Mouse (Mus musculus) urinary bladder, postnatal 36 days (tissue): ENCODE data around the gene Gpank1.
A peak's percentile ranks its signal among the peaks of the same experiment; 100 is the strongest.
"Not testable (repeated sequence)": the region's sequence is repeated elsewhere in the genome, so short reads cannot be mapped to it uniquely, and the experiment has no call there.

Experiments used
- DNase-seq, 2 experiments: peaks; one replicate each; pipeline ENCODE4 v3.0.0; 2022; ENCODE audit warnings: low spot score in 2 of 2, mixed read lengths in 1 of 2

The Gpank1 gene

DNA sequence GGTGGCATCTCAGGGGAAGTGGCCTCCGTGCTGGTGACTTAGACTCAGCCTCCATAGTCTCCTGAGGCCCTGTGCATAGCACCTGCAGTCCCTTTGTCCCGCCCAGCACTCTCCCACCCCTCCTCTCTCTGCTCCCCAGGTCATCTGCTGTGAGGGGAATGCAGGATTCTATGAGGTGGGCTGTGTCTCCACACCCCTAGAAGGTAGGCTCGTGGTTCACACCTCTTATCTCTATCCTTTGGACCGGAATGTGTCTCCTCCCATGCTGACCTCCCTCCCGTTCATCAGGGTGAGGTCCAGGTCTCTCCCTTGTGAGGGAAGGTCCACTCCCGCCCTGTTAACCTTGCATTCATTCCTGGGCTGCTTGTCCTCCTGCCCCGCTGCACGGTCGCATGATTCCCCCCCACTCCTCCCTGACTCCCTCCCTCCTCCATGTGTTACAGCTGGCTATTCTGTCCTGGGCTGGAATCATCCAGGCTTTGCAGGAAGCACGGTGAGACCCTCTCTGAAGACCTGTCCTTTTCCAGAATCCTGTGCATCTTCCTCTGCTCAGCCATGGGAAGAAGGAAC, 21.0 kb upstream of the Gpank1 start:
- DNase-seq = no peak

DNA sequence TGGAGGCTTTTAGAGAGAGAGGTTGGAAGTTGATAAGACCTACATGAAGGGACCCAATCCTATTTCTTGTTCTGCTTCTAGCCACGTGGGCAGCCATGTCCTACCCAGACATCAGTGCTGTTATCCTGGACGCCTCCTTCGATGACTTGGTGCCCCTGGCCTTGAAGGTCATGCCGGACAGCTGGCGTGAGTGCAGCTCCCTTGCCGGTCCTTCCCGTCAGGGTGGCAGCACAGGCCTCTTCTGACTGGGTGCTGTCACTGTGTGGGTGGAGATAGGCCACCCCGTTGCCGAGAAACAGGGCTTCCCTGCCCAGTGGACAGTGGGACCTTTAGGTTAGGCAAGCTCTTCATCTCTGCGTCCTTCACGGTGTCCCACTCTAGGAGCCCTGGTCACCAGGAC, 20.1 kb upstream of the Gpank1 start:
- no peak for DNase-seq

DNA sequence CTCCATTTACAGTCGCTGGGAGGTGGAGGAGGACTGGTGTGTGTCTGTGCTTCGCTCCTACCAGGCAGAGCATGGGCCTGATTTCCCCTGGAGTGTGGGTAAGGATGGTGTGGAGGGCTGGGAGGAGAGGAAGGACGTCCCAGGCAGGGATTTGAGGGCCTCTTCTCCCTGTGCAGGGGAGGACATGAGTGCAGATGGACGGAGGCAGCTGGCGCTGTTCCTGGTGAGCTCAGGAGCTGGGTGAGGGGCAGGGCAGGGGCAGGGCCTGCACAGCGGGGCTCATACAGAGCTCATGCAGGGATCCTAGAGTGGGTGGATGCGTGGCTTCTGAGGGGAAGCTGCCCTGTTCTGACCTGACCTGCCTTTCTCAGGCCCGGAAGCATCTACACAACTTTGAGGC, 19.0 kb upstream of the Gpank1 start:
- DNase-seq = no peak

DNA sequence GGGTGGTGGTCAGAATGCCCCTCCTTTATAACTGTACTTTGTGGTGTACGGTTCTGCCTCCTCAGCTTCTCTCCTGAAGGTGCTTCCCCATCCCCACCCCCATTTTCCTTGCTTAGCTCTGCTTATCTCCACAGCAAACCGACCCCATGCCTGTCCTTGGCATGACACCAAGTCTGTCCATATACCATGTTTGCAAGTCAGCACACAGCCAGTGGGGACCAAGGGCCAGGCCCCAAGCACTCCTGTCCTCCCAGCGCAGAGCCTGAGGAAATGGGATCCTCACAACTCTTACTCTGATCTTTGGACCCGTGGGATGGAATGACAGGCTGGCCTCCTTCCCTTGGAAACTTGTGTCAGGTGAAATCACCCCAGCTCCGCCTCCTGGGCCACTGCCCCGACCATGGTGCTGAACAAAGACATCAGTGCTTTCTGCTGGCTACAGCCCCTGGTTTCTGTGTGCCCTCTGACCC, 18.0 kb upstream of the Gpank1 start:
- no peak for DNase-seq

DNA sequence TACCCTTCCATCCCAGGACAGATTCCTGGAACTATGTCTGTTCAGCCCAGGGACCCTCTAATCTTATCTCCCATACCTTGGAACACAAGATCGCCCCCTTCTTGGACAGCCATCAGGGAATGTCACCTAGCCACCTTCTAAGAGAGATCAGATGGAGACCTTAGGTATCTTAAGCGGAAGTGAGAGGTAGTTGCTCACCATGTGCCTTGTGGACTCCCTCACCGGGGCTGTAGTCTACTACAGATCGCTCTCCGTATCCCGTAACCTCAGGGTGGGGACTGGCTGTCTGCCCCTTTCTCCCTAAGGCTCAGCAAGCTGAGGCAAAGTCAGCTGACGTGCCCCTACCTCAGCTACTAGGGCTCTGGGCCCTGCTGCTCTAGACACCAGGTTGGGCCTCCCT, 17.2 kb upstream of the Gpank1 start:
- DNase-seq = no peak

DNA sequence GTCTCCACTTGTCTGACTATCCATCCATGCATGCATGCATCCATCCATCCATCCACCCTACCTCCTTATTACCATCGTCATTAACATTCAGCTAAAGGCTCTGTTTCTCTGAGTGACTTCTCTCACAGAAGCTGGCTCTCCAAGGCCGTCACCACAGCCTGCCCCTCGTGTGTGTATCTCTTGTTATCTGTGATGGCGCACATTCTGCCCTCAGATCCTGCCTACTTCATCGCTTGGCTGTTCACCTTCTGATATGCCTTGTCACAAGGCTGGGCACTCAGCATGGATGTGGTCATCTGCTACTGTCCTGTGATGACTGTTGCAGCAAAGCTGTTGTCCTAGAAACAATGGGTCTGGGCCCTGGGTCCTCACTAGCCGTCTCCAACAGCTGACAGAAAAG, 16.5 kb upstream of the Gpank1 start:
- no peak for DNase-seq

DNA sequence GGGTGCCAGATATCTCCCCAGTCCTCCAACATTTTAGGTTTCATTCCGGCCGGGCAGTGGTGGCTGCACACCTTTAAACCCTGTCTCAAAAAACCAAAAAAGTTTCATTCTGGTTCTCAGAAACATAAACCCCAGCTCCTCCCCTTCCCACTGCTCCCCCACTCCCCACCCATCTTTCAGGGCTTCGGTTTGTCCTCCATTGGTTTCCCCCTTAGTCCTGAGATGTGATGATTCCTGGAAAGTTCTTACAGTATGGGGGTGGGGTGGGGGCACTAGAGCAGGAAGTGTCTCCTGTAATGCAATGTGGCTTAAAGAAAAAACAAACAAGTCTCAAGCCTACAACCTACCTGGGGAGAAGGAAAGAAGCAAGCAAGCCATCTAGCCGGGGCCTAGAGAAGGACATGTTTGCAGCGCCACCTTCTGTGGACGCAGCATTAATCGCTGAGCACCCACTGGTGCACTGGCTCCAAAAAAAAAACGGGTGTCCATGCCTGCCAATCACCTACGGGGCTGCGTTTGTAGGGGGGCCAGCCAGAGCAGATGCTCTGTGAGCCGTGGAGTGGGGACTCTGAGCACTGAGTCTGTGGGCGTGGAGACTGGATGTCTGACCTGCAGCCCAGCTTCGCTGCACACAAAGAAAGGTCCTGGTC, 15.4 kb upstream of the Gpank1 start:
- peak in 1 of 2 experiments; percentile 34 for DNase-seq

DNA sequence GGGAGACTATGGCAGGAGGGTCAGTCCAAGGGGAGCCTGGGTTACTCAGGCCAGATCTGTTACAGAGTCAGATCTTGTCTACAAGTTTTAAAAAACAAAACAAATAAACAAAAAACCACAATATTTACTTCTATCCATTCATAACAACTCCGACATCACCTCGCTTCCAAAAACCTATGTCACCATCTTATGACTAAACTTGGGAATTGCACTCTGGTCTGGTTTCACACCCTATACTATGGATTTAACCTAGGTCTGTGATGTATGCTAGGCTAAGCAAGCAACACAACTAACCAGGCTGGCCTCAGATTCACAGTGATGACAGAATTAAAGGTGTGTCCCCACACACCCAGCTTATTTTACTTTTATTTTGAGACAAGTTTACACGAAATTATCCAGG, 14.7 kb upstream of the Gpank1 start:
- DNase-seq = no peak

DNA sequence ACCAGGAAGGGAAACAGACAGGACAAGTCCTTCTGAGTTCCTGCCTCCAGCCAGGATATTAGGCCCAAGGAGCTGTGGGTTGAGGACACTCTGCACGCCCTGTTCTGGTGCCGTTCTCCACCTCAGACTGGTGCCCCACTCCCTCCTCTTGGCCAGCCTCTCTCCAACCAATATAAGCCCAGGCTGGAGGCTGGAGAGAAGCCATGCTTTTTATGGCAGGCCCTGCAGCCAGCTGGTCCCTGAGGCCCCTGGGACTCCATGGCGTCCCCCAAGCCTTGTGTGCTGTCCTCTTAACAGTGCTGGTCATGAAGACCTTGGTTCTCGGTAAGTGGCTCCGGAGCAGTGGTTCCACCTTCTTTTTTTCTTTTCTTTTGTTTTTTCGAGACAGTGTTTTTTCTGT, 13.2 kb upstream of the Gpank1 start, which contains the start of gene Ly6g5c:
Ly6g5c (plus strand) TSS at position 183 of the 400 bp plus-strand sequence.
- DNase-seq = no peak

DNA sequence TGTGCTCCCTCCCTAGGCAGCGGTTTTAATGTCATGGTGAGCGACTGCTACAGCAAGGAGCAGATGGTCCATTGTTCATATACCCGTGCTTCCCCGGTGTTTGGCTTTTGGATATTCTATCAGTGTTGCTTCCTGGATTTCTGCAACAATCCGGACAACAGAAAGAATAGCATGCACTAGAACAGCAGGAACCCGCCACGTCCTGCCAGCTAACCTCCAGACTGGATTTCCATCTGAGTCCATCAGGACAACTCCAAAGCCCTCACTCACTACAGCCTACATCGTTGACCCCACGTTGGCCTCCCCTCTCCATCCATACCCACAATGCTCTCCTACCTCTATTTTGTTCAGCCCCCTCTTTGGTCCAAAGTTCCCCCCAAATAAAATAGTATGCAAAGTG, 9.5 kb upstream of the Gpank1 start:
- DNase-seq = no peak

DNA sequence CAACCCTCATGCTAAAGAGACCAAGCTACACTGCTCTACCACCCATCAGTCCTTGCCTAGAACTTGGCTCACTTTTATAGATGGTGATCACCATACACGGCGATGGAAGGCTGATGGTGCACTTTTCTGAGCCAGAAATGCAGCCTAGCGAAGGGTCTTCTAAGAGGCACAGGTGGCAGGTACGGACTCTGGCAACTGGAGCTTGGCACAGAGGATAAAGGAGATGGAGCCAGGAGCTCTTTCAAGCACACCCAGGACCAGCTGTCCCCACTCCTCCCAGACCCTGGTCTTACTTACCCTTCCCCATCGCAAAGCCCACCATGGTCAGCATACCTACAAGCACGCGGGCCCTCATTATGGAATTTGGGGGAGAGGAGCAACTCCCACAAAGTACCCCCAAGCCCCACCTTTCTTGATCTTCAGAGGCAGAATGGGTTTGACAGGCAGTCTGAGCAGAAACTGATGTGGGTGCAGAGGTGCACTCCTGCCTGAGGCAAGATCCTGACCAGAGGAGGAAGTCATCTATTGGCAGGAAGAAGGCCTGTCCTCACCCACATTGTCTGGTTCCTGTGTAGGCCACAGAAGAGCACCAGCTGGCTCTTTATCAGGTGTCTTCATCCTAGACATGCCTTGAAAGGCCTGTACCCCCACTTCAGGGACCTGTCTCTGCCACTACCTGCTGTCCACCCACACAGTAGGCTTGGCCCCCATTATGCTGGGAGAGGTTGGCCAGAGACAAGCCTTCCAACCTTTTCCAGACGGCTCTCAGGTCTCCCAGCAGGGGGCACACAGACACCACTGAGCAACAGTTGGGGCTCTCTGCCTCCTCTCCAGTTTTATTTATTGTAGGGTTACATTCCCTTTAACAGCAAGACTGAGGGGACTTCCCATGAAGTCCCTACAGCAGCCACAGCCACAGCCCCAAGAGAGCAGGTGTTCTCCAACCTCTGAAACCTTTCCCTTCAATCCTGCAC, 5.9 kb upstream of the Gpank1 start, which contains the start of gene Ly6g5b:
Ly6g5b (minus strand) TSS at position 383 of the 974 bp plus-strand sequence.
- no peak for DNase-seq

DNA sequence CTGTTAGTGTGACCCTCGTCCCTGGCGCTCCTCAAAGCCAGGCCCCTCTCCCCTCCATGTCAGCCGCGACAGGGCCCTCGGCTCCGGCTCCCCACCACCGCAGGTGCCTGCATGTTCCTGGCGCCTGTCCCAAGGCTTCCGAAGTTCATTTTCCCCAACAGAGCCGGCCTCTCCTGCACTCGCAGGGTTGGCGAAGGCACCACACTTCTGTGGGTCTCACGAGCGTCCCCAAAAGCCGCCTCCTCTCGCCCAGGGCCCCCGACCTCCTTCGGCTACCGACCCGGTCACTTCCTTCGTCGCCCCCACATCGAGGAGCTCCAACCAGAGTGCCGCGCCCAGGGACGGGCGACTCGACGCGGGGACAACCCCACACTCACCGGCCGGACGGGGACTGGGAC, 511 bp upstream of the Gpank1 start:
- DNase-seq = peak in 1 of 2 experiments; percentile 43

DNA sequence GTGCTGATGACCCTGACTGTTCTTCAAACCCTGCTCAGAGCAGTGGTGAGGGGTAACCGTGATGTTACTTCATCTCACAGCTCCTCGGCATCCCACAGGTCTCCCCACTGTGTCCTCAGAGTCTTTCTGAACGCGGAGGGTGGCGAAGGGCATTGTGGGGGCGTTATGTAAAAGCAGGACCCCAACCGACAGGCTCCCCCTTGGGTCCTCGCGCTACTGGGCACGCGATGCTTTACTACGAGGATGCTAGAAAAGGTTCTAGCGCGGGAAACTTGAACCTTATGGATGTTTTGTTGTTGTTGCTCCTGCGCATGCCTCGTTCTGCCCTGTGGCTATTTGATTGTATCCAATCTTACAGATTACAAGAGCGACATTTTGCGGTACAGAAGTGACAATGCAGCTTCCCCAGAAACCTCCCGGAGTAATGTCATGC, 632 bp downstream of the Gpank1 start, which contains the start of gene Csnk2b:
Csnk2b (minus strand) TSS at position 183 of the 433 bp plus-strand sequence.
- DNase-seq = no peak

DNA sequence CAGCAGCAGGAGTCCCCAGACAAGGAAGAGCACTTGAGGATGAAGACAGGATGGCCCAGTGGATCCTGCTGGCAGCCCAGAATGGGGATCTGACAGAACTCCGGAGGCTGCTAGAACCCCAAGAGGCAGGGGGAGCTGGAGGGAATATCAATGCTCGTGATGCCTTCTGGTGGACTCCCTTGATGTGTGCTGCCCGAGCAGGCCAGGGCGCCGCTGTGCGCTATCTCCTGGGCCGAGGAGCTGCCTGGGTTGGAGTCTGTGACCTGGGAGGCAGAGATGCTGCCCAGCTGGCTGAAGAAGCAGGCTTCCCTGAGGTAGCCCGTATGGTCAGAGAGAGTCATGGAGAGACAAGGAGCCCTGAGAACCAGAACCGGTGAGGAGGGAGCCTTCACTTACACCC, 2.0 kb downstream of the Gpank1 start:
- not testable (repeated sequence) for DNase-seq

DNA sequence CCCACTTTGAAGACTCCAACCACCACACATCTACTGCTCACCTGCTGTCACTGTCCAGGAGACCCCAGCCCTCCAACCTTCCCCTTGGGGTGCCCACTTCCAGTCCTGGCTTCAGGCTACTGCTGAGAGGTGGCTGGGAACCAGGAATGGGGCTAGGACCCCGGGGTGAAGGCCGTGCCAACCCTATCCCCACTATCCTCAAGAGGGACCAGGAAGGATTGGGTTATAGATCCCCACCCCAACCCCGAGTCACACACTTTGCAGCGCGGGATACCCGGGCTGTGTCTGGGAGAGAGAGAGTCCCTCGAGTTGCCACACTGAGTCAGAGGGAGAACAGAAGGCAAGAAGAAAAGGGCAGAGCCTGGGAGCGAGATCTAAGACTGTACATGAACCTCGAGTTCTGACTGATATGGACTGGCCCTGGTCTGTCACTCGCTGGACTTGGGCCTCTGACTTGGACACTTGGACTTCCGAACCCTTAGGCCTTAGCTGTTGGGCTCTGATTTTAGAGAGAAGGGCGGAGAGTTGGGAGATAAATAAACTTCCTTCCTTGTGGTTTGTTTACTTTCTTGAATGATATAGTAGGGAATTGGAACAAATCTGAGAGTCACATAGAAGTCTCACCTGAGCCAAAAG, 3.1 kb downstream of the Gpank1 start:
- DNase-seq = not testable (repeated sequence)

DNA sequence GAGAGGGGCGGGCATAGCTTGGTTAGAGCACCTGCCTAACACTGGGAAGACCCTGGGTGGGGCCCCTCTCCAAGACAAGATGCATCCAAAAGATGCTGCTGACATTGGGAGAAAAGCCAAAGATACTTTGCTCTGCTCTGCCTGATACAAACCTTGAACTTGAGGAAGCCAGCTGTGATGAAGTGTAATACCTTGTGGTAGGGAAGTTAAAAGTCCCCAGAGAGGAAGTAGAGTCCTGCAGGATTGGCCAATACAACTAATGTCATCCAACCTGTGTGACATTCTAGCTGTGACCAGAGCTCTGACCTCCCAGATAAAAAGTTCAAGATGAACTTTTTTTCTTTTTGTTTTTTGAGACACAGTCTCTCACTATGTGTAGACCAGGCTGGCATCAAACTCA, 3.8 kb downstream of the Gpank1 start:
- DNase-seq = no peak

DNA sequence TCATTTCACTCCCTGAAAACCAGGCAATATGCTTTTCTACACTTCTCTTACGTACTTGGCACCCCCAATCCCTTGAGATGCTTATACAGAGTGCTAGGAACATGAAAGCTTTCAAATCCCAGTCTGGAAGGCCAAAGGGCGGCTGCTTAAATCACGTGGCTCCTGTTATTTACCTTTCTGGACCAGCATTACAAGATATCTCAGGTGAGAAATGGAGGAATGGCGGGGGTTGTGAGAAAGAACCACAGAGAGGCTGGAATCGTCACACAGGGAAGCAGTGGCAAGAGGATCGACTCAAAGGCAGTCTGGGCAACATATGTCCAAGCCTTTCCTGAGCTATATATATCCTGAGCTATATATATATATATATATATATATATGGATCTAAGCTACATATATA, 4.3 kb downstream of the Gpank1 start:
- DNase-seq = no peak

DNA sequence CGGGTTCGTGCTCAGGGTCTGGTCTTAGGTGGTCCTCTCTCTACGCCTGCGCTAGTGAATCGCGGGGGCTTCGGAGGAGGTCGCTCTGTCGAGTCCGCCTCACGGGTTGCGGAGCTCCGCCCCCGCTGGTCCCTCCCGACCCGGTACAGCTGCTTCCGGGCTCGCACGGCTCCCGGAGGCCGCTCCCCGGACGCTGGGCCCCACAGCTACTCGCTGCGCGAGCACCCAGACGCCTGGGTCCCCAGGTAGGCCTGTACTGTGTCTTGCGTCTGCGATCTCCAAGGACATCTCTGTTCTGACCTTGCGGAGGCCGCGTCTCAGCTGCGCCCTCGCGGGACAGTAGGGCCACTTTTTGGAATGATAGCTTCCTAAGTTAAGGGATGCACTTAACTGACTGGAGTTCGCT, 5.0 kb downstream of the Gpank1 start, which contains the start of gene D17H6S53E:
D17H6S53E (plus strand) TSS at position 168 of the 406 bp plus-strand sequence.
- DNase-seq = peak; percentile 71 to 79

DNA sequence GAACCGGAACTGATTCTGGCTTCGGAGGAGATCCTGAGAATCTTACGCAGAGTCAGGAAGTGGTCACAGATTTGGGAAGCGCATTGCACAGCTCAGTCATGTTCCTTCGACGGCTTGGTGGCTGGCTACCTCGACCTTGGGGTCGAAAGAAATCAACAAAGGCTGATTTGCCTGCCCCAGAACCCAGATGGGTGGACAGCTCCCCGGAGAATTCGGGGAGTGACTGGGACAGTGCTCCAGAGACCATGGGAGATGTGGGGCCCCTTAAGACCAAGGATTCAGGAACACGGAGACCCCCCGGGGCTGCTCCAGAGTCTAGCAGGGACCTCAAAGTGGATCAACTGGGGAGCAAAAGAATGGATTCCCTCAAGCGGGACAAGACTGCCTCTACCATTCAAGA, 5.8 kb downstream of the Gpank1 start:
- DNase-seq = no peak

DNA sequence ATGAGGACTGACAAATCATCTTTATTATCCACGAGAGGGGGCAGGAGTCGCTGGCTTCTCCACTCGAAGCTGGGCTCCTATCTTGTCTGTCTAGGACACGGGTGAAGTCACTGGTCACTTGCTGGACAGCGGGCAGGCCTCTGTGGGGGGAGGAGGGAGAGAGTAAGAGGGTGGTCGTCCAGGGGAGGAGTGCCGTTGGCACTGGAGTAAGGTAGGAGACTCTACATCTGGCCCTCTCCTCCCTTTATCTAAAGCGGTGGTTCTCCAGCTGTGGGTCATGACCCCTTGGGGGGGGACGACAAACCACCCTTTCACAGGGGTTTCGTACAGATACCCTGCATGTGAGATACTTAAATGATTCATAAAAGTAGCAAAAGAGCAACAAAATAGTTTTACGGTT, 7.7 kb downstream of the Gpank1 start:
- DNase-seq = no peak

DNA sequence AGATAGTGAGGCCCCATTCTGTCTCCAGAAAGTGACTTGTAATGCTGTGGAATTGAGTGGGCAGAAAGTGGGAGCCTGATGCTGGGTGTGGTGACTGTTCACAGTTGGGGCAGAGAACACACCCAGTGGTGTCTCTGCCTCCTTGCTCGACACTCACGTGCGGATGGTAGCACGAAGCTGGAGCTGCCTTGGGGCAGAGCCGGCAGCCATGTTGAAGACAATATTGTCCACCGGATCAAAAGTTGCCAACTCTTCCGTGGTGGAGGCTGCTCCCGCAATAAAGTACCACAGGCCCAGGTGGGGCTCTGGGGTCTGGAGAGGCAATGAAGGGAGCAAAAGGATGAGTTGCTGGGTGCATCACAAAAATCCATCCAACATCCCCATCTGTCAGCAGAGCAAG, 9.8 kb downstream of the Gpank1 start:
- no peak for DNase-seq
